Mouse (Mus musculus) ES-Bruce4 (cell line): ENCODE measurements around the gene Tes. TPM values are rescaled to one million over a fixed set of nuclear protein-coding genes. Genes with fewer than 3 reads are reported as not detected.

Source experiments
- H3K27ac ChIP-seq: 2 replicates; pipeline ENCODE4 v1.5.1; 2012; ENCODE audit warnings: low read length, inconsistent platforms; ENCODE audit not compliant: insufficient read depth
- H3K27me3 ChIP-seq: 2 replicates; pipeline ENCODE4 v1.6.1; 2012; ENCODE audit warnings: mild to moderate bottlenecking, low read length, inconsistent platforms; ENCODE audit not compliant: control insufficient read depth, poor library complexity, insufficient read depth, severe bottlenecking
- H3K36me3 ChIP-seq: 2 replicates; pipeline ENCODE4 v1.6.1; 2012; ENCODE audit warnings: inconsistent platforms, mild to moderate bottlenecking, low read length, moderate library complexity; ENCODE audit not compliant: control insufficient read depth, poor library complexity, insufficient read depth, severe bottlenecking
- H3K4me1 ChIP-seq: one replicate; pipeline ENCODE4 v1.8.1; 2011; ENCODE audit warnings: low read length; ENCODE audit not compliant: control insufficient read depth, insufficient read depth
- H3K4me3 ChIP-seq: 2 replicates; pipeline ENCODE4 v1.5.1; 2011; ENCODE audit warnings: low read depth, mild to moderate bottlenecking, low read length
- H3K9ac ChIP-seq: 2 replicates; pipeline ENCODE4 v1.6.1; 2012; ENCODE audit warnings: low read depth, mild to moderate bottlenecking, inconsistent platforms; ENCODE audit not compliant: poor library complexity, severe bottlenecking
- H3K9me3 ChIP-seq: replicated peaks from 2 replicates; pipeline ENCODE4 v1.6.1; 2012; ENCODE audit warnings: mild to moderate bottlenecking, low read length, inconsistent platforms; ENCODE audit not compliant: control insufficient read depth, poor library complexity, insufficient read depth, severe bottlenecking
- CTCF ChIP-seq: IDR thresholded peaks from one replicate; pipeline ENCODE4 v1.8.1; 2011; ENCODE audit warnings: low read depth, low read length
- EP300 ChIP-seq: IDR thresholded peaks from 2 replicates; pipeline ENCODE4 v1.6.1; 2011; ENCODE audit warnings: low read depth, low read length; ENCODE audit not compliant: insufficient read depth
- POLR2A ChIP-seq: IDR thresholded peaks from one replicate; pipeline ENCODE4 v1.8.1; 2011; ENCODE audit warnings: low read length; ENCODE audit not compliant: insufficient read depth
- polyA plus RNA-seq: library from polyadenylated mRNA; stranded (reverse); fragments of >200 nt; gene quantifications from 2 replicates; pipeline ENCODE4 v1.2.4, GENCODE M21; 2011; ENCODE audit warnings: low read depth; ENCODE audit not compliant: missing spikeins, insufficient read depth, insufficient read length

Tes gene
- polyA plus RNA-seq, 1 experiment, result 59.6 TPM

DNA sequence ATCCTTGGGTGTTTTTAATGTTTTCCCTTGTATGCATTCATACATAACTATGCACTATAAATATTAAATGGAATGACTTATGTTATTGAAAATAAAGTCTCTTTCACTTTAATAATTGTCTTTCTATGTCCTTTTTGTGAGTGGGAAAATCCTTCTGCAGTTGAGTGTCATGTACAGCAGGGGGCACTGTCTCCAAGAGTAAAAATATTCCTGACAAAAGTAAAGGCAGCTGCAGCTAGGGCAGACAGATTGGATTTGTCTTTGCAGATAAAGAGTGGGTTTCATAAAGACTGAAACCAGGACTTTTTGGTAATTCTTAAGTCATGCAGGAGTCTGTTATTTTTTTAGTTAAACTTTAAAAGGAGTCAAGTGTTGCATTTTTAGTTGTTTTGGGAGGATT lies 40.8 kb downstream of the Tes start:
- H3K27ac ChIP-seq, result no peak overlapping the region
- no peak overlapping the region for H3K9ac ChIP-seq
- H3K36me3 ChIP-seq, result no peaks in the 10 kb centered on the region
- H3K9me3 ChIP-seq, result no peaks in the 10 kb centered on the region
- TF ChIP-seq EP300, result no peak
- no peak for TF ChIP-seq POLR2A
- TF ChIP-seq CTCF, result no peak
- H3K4me3 ChIP-seq, result no peak overlapping the region
- no peaks in the 10 kb centered on the region for H3K4me1 ChIP-seq
- H3K27me3 ChIP-seq, result no peaks in the 10 kb centered on the region

DNA sequence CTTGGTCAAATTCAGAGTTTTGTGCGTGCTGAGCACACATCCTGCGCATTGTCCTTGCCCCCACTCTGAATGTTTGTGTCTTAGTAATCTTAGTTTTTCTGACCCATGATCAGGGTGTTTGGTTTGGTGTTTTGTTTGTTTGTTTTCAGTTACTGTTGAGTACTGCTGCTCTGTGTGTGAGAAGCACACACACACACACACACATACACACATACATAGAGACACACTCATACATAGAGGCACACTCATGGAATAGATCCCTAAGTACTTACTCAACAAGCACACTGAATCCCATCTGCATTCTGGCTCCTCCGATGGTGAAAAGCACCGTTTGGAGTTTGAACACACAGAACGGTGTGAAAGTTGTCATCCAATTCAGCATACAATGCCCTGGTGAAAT lies 41.5 kb downstream of the Tes start:
- Histone ChIP-seq H3K4me1 (no peaks in the 10 kb centered on the region), H3K9ac (no peak overlapping the region), H3K27ac (no peak overlapping the region), H3K4me3 (no peak overlapping the region), H3K36me3 (no peaks in the 10 kb centered on the region), H3K27me3 (no peaks in the 10 kb centered on the region), H3K9me3 (no peaks in the 10 kb centered on the region)
- no peak for TF ChIP-seq CTCF
- TF ChIP-seq POLR2A, result no peak
- TF ChIP-seq EP300, result no peak

DNA sequence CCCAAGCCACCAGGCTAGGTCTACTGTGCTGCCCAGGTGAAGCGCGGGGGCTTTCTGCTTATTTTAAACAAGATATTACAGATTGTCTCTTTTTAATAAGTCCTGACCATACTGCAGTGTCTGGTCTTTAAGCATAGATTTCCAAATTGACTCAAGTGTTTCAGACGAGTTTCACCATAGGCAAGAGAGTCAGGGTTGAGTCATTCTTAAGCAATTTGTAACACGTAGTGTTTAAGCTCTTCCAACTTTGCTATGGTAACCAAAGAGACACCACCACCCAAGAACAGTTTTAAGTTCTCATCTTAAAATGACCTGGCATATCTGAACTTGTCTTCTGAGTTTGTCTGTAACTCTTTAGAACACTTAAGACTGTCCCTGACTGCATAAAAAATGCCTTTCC lies 44.3 kb downstream of the Tes start:
- Histone ChIP-seq H3K27ac (no peak overlapping the region), H3K9me3 (no peaks in the 10 kb centered on the region), H3K36me3 (no peaks in the 10 kb centered on the region), H3K4me1 (no peaks in the 10 kb centered on the region), H3K4me3 (no peak overlapping the region), H3K27me3 (no peaks in the 10 kb centered on the region), H3K9ac (no peak overlapping the region)
- TF ChIP-seq POLR2A (no peak), CTCF (no peak), EP300 (no peak)

DNA sequence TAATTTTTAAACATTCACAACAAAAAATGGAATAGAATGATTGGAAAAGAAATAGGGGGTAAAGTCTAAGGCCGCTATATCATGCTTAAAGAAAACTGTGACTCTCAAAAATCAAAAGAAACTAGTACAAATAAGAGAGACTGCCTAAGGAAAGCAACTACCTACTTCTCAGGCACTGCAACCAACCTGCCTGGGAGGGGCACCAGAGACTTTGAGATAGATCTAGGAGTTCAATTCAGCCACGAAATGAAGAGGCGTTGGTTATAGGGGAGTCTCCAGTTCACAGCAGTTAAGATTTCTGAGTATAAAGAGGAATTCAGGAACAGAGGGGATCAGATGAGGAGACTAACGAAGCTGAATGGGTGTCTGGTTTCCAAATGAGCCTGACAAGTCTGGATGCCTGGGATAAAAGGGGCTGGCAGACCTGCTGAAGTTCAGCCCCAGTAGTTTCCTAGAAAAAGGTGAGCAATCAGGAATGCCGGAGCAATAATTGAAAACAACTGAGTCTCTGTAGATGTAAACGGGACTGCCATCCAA lies 45.7 kb downstream of the Tes start:
- Histone ChIP-seq H3K4me1 (no peaks in the 10 kb centered on the region), H3K9ac (no peak overlapping the region), H3K9me3 (no peaks in the 10 kb centered on the region), H3K4me3 (no peak overlapping the region), H3K27me3 (no peaks in the 10 kb centered on the region), H3K36me3 (no peaks in the 10 kb centered on the region), H3K27ac (no peak overlapping the region)
- TF ChIP-seq EP300, result no peak
- TF ChIP-seq POLR2A, result no peak
- TF ChIP-seq CTCF, result no peak

DNA sequence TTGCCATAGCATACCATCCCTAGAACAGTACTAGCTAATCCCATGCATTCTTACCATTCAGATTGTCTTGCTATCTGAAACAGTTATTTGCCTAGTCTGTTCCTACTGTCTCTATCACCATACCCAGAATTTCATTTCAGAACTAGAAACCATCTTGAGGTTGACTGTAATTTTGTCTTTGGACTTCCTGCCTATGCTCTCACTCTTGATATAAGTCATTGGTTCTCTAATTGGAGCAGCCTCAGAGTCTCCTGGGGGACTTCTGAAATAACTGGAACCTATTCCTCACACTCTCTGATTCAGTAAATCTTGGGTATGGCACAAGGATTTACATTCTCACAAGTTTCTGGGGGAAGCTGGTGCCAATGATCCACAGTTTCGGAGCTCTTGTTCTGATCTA lies 47.1 kb downstream of the Tes start:
- Histone ChIP-seq H3K27ac (no peak overlapping the region), H3K36me3 (no peaks in the 10 kb centered on the region), H3K4me3 (no peak overlapping the region), H3K4me1 (no peaks in the 10 kb centered on the region), H3K27me3 (no peaks in the 10 kb centered on the region), H3K9me3 (no peaks in the 10 kb centered on the region), H3K9ac (no peak overlapping the region)
- no peak for TF ChIP-seq EP300
- no peak for TF ChIP-seq CTCF
- TF ChIP-seq POLR2A, result no peak

DNA sequence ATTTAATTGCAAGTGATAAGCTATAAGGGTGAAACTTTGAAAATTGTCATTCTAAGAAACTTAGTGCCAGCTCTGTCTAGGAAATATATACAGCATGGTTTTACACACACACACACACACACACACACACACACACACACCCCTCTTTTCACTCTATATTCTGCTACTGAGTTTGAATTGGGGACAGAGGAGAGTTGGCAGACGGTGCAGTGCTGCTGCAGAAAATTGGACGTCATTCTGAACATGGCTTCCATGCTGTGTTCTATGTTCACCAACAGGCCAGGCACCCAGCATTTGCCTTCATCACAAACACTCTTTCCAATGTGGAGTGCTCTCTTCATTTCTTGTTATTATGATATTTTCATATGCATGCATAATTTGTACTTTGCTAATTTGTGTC lies 48.0 kb downstream of the Tes start:
- no peaks in the 10 kb centered on the region for H3K27me3 ChIP-seq
- H3K9ac ChIP-seq, result no peak overlapping the region
- H3K4me1 ChIP-seq, result no peaks in the 10 kb centered on the region
- H3K36me3 ChIP-seq, result no peaks in the 10 kb centered on the region
- TF ChIP-seq POLR2A (no peak), CTCF (no peak), EP300 (no peak)
- H3K27ac ChIP-seq, result no peak overlapping the region
- H3K9me3 ChIP-seq, result no peaks in the 10 kb centered on the region
- no peak overlapping the region for H3K4me3 ChIP-seq
